Comparison of ENCODE assay signal across 24 mouse cellular contexts in genomic region chr14:7831770-7832439, GRCm38 (mm10). TPM values are rescaled to one million over a fixed set of nuclear protein-coding genes. Genes with fewer than 3 reads are reported as not detected.
DNase-seq lines count a peak whose midpoint lies in the region; ATAC-seq and TF ChIP-seq lines count a peak whose summit lies in the region.
"Had no signal": no experiment of that assay in that cellular context is flagged by ENCODE, and none has a peak within 500 bp of the region (broad histone marks: within the 10 kb centered on the region; RNA-seq: fewer than 3 reads in every experiment).

No protein-coding gene starts in this region.

- H3K36me3 ChIP-seq in limb, embryonic 13.5 days = no peaks in the 10 kb centered on the region
- H3K36me3 ChIP-seq: intestine, embryonic 15.5 days; neural tube, embryonic 12.5 days had no signal

- DNase-seq in adrenal gland, adult (ENCODE audit: inconsistent age in 2 of 2, low spot score in 1 of 2) = peak; percentile 49 to 74
- DNase-seq in adrenal gland, adult 18-20 months (ENCODE audit: low spot score in 2 of 2) = no peak
- no peak for DNase-seq in layer of hippocampus, adult 2 months (ENCODE audit: low spot score in 2 of 2)
- no peak for DNase-seq in layer of hippocampus, postnatal 36 days
- DNase-seq in cerebellum, adult 11-12 months = peak; percentile 66
- DNase-seq in right cerebral cortex, postnatal 25 days = no peak
- no peak for DNase-seq in gastrocnemius, adult 8-10 months (ENCODE audit: low spot score in 2 of 2)
- DNase-seq: layer of hippocampus, adult 9-11 months; left cerebral cortex, postnatal 4 days; lung, adult 18-20 months; midbrain, embryonic 14.5 days; spleen, adult 18-20 months had no signal

- H3K4me2 ChIP-seq in limb, embryonic 13.5 days (replicated peaks) = no peak overlapping the region
- H3K4me2 ChIP-seq: intestine, embryonic 15.5 days; neural tube, embryonic 12.5 days had no signal

- peaks cover 59% of the 10 kb centered on the region for H3K4me1 ChIP-seq in limb, embryonic 13.5 days

- H3K27me3 ChIP-seq in limb, embryonic 13.5 days = no peaks in the 10 kb centered on the region
- H3K27me3 ChIP-seq: intestine, embryonic 15.5 days; neural tube, embryonic 12.5 days had no signal

- H3K4me3 ChIP-seq in layer of hippocampus, adult 2 months = no peak overlapping the region
- no peak overlapping the region for H3K4me3 ChIP-seq in limb, embryonic 13.5 days
- H3K4me3 ChIP-seq: erythroblast, embryonic 14.5 days; heart, embryonic 10.5 days; intestine, embryonic 15.5 days; neural tube, embryonic 12.5 days had no signal

- TF ChIP-seq CTCF in layer of hippocampus, adult 2 months (conservative IDR thresholded peaks at IDR 0.05) = no peak

- ATAC-seq in limb, embryonic 13.5 days (ENCODE audit: low FRiP score, low read depth) = no peak
- ATAC-seq: intestine, embryonic 15.5 days had no signal

- H3K27ac ChIP-seq in layer of hippocampus, adult 2 months = peak overlapping the region; percentile 64; the same call in 1 of the 2 replicates
- H3K27ac ChIP-seq in limb, embryonic 13.5 days = peak overlapping the region; percentile 44; the same call in 1 of the 2 replicates
- H3K27ac ChIP-seq: heart, embryonic 10.5 days; intestine, embryonic 15.5 days; kidney, postnatal 0 days; macrophage; neural tube, embryonic 12.5 days; stomach, postnatal 0 days had no signal

- WGBS in limb, embryonic 13.5 days = 19% methylated on average over 1 of the region's 1 CpGs

- no peaks in the 10 kb centered on the region for H3K9me3 ChIP-seq in limb, embryonic 13.5 days
- H3K9me3 ChIP-seq: heart, embryonic 10.5 days; intestine, embryonic 15.5 days had no signal

- H3K9ac ChIP-seq in limb, embryonic 13.5 days = no peak overlapping the region
- H3K9ac ChIP-seq: intestine, embryonic 15.5 days; neural tube, embryonic 12.5 days had no signal

RNA-seq across cellular contexts. Expression of gene Flnb, which starts 14.1 kb away (rescaled TPM):
- 10 to 100 TPM; 56.1 to 56.8 TPM for total RNA-seq in adrenal gland, adult 18-20 months (2021)
- 10 to 100 TPM; 61.8 to 77.9 TPM for total RNA-seq in layer of hippocampus, adult 2 months (2021)
- total RNA-seq in layer of hippocampus, postnatal 36 days (2021) = 10 to 100 TPM; 37.0 to 73.4 TPM
- polyA plus RNA-seq in limb, embryonic 13.5 days (2015; fragmentation: Nextera tagmentation; extraction: Ambion mirVana) = 44.2 and 45.3 TPM in 2 replicates
- 1 to 10 TPM; 4.7 to 8.3 (median 5.6) TPM for total RNA-seq in gastrocnemius, adult 8-10 months (2022)

RNA-seq across cellular contexts. Expression of gene Gm26661, which starts 40.5 kb away (rescaled TPM):
- not detected for total RNA-seq in adrenal gland, adult 18-20 months (2021)
- not detected for total RNA-seq in layer of hippocampus, adult 2 months (2021)
- total RNA-seq in layer of hippocampus, postnatal 36 days (2021) = not detected
- polyA plus RNA-seq in limb, embryonic 13.5 days (2015; fragmentation: Nextera tagmentation; extraction: Ambion mirVana) = not detected in 2 replicates
- not detected for total RNA-seq in gastrocnemius, adult 8-10 months (2022)
- total RNA-seq: ES-E14; gastrocnemius, adult 18-20 months; hematopoietic stem cell, adult 5-6 weeks; left cerebral cortex, postnatal 4 days had no signal
- polyA plus RNA-seq: erythroblast, embryonic 14.5 days; heart, embryonic 10.5 days; intestine, embryonic 15.5 days; kidney, postnatal 0 days; macrophage; midbrain, embryonic 14.5 days; neural tube, embryonic 12.5 days; stomach, postnatal 0 days; urinary bladder, adult 2 months had no signal

Comparison
In these comparisons a context has a peak if more than half of its experiments do, and no peak if none do; other contexts are left out.
1. DNase-seq: peak in adrenal gland, adult (2 of 2) and cerebellum, adult 11-12 months (single experiment); none in adrenal gland, adult 18-20 months (0 of 2), layer of hippocampus, adult 2 months (0 of 2), layer of hippocampus, postnatal 36 days (0 of 2), right cerebral cortex, postnatal 25 days (single experiment) and gastrocnemius, adult 8-10 months (0 of 2).
2. RNA of gene Flnb, which starts 14.1 kb away (total RNA-seq): 61.8 to 77.9 TPM in layer of hippocampus, adult 2 months, 37.0 to 73.4 TPM in layer of hippocampus, postnatal 36 days and 56.1 to 56.8 TPM in adrenal gland, adult 18-20 months; 4.7 to 8.3 TPM in gastrocnemius, adult 8-10 months; every median in the first group is over 4 times any median in the second.